Mouse (Mus musculus) bone marrow macrophage, adult 2 months (primary cell): ENCODE results near the gene Pawr.

Experiments used
- CTCF ChIP-seq: IDR thresholded peaks from 2 replicates; pipeline ENCODE4 v1.5.1; 2012; ENCODE audit warnings: low read depth, mild to moderate bottlenecking, low read length, moderate library complexity
- POLR2A ChIP-seq: IDR thresholded peaks from 2 replicates; pipeline ENCODE4 v1.6.1; 2012; ENCODE audit warnings: mild to moderate bottlenecking, low read depth, low read length, borderline replicate concordance

DNA sequence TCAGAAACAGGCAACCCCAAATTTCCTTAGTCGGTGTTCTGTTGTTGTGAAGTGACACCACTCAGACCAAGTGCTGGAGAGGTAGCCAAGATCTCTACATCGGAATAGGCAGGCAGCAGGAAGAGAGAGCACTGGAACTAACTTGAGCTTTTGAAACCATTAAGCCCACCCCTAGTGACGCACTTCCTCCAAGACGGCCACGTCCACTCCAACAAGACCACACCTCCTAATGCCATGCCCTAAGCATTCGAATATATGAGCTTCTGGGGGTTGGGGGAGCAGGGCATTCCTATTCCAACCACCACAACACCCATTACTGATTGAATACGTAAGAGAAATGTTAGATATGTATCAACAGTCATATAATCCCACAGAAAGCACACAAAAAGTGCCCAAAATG is 35.5 kb upstream of the Pawr start:
- TF ChIP-seq CTCF (no peak), POLR2A (no peak)
